Mouse (Mus musculus): ENCODE results near the gene Lpin2. TPM values are rescaled to one million over a fixed set of nuclear protein-coding genes. Genes with fewer than 3 reads are reported as not detected.
A peak's percentile ranks its signal among the peaks of the same experiment; 100 is the strongest.

Lpin2 gene
- total RNA-seq, 2 experiments from 2014 or later: 90.1 to 101 TPM

DNA sequence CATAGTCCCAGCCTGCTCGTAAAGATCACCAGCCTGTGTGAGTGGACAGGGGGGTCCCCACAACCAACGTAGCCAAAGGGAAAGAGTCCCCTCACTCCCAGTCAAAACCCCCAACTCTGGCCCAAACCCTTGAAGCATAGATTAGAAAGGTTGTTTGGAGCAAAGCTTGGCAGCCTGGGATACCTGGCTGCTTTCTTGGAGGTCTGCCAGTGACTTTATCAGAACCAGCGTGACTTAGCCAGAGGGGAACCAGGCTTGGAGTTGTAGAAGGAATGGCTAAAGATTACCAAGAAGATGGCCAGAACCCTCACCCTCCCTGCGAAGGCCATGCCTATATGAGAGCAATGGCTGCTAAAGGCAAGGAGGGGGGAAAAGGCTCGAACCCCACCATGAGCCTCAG, 71.7 kb downstream of the Lpin2 start:
- 0 out of 2 replicates have a peak, but pooled peaks have one; percentile 22 for ATAC-seq (replicated peaks; ENCODE audit: low FRiP score, poor library complexity, severe bottlenecking)

DNA sequence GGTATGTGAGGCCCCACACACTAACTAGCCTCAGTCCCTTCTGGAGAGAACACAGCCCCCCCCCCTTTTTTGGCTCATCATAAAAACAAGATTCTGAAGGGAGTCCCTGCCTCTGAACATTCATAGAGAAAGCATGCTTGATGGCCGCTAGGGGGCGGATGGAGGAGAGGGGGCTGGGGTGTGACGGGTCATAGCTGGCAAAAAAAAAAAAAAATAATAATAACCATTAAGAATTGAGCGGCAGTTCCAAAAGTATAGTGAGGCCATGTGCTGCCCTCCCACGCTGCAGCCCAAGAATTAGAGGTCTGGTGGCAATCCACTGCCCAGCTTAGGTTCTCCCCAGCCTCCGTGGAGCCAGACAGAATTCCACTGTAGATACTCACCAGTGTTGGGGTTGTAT, 72.4 kb downstream of the Lpin2 start:
- peak; percentile 55; the same call in 1 of the 2 replicates for ATAC-seq (replicated peaks; ENCODE audit: low FRiP score, poor library complexity, severe bottlenecking)

GRCm38 (mm10) chr17:71256068-71256615, 73.8 kb downstream of the Lpin2 start:
- ATAC-seq (replicated peaks; ENCODE audit: low FRiP score, poor library complexity, severe bottlenecking): no peak

DNA sequence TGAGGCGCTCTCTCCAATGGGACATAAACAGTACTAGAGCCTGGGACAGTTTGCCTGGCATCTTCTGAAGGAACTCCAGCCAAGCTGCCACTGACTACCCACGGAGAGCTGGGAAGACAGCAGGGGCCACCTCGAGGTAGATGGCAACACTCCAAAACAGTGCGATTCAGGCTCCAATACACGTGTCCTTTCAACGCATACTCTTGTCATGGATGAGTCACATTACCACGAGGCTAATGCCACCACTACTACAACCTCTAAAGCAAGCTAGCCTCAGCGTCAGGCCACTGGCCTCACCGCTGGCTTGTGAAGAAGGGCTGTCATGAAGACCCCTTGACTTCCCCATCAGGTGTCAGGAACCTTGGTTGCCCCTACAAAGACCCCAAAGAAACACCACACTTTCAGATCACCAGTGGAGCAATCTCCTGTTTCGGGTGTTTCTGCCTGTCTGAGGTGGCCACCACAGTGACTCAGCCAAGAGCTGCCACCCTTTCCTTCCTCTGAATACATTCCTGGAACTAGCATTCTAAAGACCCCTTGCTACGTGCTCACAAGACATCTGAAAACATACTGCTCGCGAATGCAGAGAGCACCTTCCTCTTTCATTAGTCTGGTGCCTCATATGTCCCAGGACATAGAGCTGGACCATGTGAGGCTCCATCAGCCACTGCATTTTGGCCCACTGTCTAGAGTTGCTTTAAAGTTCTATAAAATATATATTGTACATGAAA, 74.6 kb downstream of the Lpin2 start:
- no peak for ATAC-seq (replicated peaks; ENCODE audit: low FRiP score, poor library complexity, severe bottlenecking)

GRCm38 (mm10) chr17:71259727-71260126, 77.4 kb downstream of the Lpin2 start:
- ATAC-seq (replicated peaks; ENCODE audit: low FRiP score, poor library complexity, severe bottlenecking): peak; percentile 90

DNA sequence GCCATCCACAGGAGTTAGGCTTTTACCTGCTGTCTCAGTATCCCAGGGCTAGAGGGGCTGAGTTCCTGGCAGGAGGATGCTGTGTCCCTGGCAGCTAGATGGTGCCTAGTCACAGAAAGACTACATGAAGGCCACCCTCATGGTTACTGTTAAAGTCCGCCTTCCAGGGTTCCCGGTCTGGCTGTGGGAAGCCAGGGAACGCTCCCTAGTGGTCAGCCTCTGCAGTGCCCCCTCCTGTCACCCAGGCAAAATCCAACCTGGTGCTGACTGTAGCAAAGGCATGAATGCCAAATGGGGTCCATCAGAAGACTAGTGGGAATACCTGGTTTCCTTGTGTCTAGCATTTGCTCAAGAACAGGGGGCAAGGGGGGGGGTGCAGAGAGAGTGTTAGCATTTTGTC, 78.3 kb downstream of the Lpin2 start:
- no peak for ATAC-seq (replicated peaks; ENCODE audit: low FRiP score, poor library complexity, severe bottlenecking)

DNA sequence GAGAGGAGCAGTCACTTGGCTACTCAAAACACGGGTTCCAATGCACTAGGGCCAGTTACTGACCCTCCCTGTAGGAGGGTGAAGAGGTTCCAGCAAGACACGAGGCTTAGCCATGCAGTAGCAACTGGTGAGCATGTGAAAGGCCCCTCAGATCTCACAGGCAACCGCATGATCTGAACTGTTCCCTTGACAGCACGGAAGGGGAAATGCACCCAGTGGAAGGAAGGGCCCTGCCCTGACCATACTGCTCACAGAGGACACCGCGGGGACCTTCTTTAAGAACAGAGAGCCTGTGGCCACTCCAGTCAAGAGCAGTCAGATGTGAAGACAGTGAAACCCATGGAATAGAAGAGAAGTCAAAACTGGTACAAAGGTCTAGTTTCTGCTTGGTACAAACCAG, 80.8 kb downstream of the Lpin2 start:
- no peak for ATAC-seq (replicated peaks; ENCODE audit: low FRiP score, poor library complexity, severe bottlenecking)

DNA sequence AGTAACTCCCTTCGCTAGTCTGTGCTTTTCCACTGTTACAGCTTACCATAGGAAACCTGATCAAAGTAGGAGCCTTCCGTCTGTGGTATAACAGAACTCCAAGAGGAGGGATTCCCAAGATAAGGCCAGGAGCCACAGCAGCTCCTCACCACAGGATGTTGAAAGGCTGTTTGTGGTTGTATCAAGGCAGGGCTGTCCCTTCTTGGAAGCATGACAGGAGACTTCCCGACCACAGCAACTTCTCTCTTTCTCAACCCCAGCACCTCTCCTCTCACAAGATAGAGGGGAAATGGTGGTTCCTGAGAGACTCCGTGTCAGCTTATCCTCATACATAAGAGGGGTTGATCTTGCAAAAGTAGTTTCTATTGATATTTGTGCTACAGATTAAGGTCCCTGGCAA, 82.4 kb downstream of the Lpin2 start:
- no peak for ATAC-seq (replicated peaks; ENCODE audit: low FRiP score, poor library complexity, severe bottlenecking)

- peak; percentile 27; the same call in 1 of the 2 replicates for ATAC-seq (replicated peaks; ENCODE audit: low FRiP score, poor library complexity, severe bottlenecking)
Observed at GRCm38 (mm10) chr17:71265336-71266051, 83.1 kb downstream of the Lpin2 start.

- ATAC-seq (replicated peaks; ENCODE audit: low FRiP score, poor library complexity, severe bottlenecking): no peak
Observed at GRCm38 (mm10) chr17:71267374-71267773, 85.0 kb downstream of the Lpin2 start.

- peak; percentile 7 for ATAC-seq (replicated peaks; ENCODE audit: low FRiP score, poor library complexity, severe bottlenecking)
Observed at GRCm38 (mm10) chr17:71268152-71268551, 85.8 kb downstream of the Lpin2 start.

GRCm38 (mm10) chr17:71268599-71268998, 86.2 kb downstream of the Lpin2 start:
- peak; percentile 84 for ATAC-seq (replicated peaks; ENCODE audit: low FRiP score, poor library complexity, severe bottlenecking)

GRCm38 (mm10) chr17:71273901-71274300, 91.5 kb downstream of the Lpin2 start:
- ATAC-seq (replicated peaks; ENCODE audit: low FRiP score, poor library complexity, severe bottlenecking): no peak

DNA sequence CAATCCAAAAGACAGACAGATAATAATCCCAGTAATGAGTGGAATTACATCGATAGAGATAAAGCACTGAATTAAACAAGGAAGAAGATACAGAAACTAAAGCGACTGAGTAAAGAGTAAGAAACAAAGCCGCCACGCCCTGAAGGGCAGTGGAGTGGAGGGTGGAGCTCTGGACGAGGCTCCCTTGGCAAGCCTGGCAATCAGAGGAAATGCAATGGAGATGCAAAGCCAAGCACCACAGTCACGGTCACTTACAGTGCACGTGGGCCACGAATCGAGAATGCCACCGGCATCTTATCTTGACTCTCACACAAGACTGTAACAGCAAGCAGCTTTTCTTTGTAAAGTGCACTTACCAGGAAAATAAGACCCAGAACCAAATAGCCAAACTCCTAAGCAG, 94.4 kb downstream of the Lpin2 start:
- ATAC-seq (replicated peaks; ENCODE audit: low FRiP score, poor library complexity, severe bottlenecking): peak; percentile 95

- ATAC-seq (replicated peaks; ENCODE audit: low FRiP score, poor library complexity, severe bottlenecking): no peak
Observed at GRCm38 (mm10) chr17:71277701-71278491, 95.5 kb downstream of the Lpin2 start.

DNA sequence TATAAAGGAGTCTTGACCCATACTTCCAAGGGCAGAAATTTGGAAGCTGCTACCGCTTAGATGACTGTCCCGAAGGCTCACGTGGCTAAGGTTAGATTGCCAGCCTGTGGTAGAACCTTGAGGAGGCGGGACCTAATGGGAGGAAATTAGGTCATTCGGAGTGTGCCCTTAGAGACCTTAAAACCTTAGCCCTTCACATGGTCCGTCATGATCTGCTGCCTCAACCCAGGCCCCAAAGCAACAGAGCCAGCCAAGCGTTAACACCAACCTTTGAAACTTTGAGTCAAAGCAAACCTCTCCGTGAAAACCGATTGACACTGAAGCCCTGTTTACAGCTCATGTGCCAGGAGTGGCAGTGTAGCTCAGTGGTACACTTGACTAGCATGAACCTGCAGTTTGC, 100.4 kb downstream of the Lpin2 start:
- no peak for ATAC-seq (replicated peaks; ENCODE audit: low FRiP score, poor library complexity, severe bottlenecking)

DNA sequence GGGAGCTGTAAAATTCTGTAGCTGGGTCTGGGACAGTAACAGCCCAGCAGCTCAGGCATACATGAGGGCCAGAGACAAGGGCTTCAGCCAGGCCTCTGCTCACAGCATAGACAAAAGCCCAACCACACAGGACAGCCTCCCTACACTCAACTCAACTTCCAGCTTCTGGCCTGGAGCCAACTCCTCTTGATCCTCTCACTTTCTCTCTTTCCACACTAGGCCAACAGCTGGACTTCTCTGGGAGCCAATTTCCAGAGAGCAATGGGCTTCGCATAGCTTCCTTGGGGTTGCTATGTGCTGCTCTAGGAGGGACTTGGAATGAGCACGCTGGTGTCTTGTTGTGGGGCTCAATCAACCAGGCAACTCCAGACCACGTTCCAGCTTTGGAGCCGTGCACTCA, 100.9 kb downstream of the Lpin2 start:
- ATAC-seq (replicated peaks; ENCODE audit: low FRiP score, poor library complexity, severe bottlenecking): no peak

GRCm38 (mm10) chr17:71284890-71285289, 102.5 kb downstream of the Lpin2 start:
- peak; percentile 75 for ATAC-seq (replicated peaks; ENCODE audit: low FRiP score, poor library complexity, severe bottlenecking)

DNA sequence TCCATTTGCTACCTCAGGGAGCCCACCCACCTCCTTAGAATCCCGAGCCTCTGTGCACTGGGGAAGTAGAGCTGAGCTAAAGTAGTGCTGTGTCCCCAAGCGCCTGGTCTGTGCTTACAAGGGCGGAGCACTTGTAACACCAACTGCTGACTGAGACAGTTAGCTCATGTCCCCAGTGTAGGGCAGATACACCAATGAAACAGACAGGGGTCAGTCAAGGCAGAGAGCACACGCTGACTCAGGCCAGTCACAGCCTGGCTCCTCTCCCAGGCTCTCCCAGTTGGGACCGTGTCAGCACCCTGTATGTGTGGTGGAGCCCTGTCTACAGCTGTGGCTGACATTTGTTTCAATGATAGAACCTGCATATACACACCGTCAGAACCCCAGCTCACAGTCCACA, 103.6 kb downstream of the Lpin2 start:
- ATAC-seq (replicated peaks; ENCODE audit: low FRiP score, poor library complexity, severe bottlenecking): peak; percentile 66

DNA sequence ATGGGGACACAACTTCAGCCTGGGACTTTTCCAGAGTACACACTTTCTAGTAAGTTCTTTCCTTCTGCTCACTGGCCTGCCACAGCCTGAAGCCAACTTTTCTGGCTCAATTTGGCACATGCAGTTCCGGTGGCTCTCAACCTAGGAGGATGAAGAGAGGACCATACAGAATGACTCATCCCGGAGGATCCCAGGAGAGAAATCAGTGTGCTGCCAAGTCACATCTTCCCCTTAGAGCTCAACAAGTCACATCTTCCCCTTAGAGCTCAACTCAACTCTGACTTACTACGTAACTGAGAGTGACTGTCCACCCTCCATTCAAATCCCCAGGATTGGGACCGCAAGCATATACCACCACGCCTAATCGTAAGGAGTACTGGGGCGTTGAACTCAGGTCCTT, 105.2 kb downstream of the Lpin2 start:
- no peak for ATAC-seq (replicated peaks; ENCODE audit: low FRiP score, poor library complexity, severe bottlenecking)
